Mouse (Mus musculus) C2C12 (cell line): ENCODE measurements at regions not wholly inside any gene's neighbourhood (a gene's known extent, or its start where the extent isn't known, plus 50 kb on each side); places are given as distances from the start of the nearest gene placed in this dataset.

Experiments
- H3K27me3 ChIP-seq: one replicate; pipeline ENCODE4 v1.6.1; 2011; ENCODE audit not compliant: control insufficient read depth, insufficient read depth, insufficient read length
- H3K36me3 ChIP-seq: one replicate; pipeline ENCODE4 v1.6.1; 2011; ENCODE audit not compliant: control insufficient read depth, insufficient read depth
- H3K4me3 ChIP-seq: one replicate; pipeline ENCODE4 v1.5.1; 2011; ENCODE audit warnings: mild to moderate bottlenecking, control low read depth; ENCODE audit not compliant: poor library complexity, insufficient read depth, severe bottlenecking
- H3K79me2 ChIP-seq: one replicate; pipeline ENCODE4 v1.6.1; 2011; ENCODE audit not compliant: control insufficient read depth, insufficient read depth
- H3K79me3 ChIP-seq: one replicate; pipeline ENCODE4 v1.6.1; 2011; ENCODE audit warnings: low read depth, control low read depth
- H3ac ChIP-seq: one replicate; pipeline ENCODE3; 2011; ENCODE audit warnings: low read depth; ENCODE audit not compliant: control insufficient read depth, insufficient read length
- CEBPB ChIP-seq: IDR thresholded peaks from one replicate; pipeline ENCODE4 v1.6.1; 2011; ENCODE audit warnings: low read depth, mild to moderate bottlenecking, control low read depth, moderate library complexity
- CTCF ChIP-seq: IDR thresholded peaks from one replicate; pipeline ENCODE4 v1.5.1; 2011; ENCODE audit not compliant: control insufficient read depth, insufficient read depth, insufficient read length
- FOSL1 ChIP-seq: IDR thresholded peaks from one replicate; pipeline ENCODE4 v1.8.0; 2011; ENCODE audit warnings: mild to moderate bottlenecking, low read length; ENCODE audit not compliant: poor library complexity, insufficient read depth, severe bottlenecking
- MAX ChIP-seq: IDR thresholded peaks from one replicate; pipeline ENCODE4 v1.6.1; 2011; ENCODE audit warnings: mild to moderate bottlenecking, control low read depth
- MYOD1 ChIP-seq: IDR thresholded peaks from one replicate; pipeline ENCODE4 v1.6.1; 2011; ENCODE audit warnings: low read depth; ENCODE audit not compliant: control insufficient read depth, insufficient read length
- MYOG ChIP-seq: IDR thresholded peaks from one replicate; pipeline ENCODE4 v1.6.1; 2011; ENCODE audit not compliant: control insufficient read depth, insufficient read length; ENCODE audit errors: extremely low read depth
- USF1 ChIP-seq: IDR thresholded peaks from one replicate; pipeline ENCODE4 v1.6.1; 2011; ENCODE audit warnings: low read depth, mild to moderate bottlenecking, control low read depth, moderate library complexity

GRCm38 (mm10) chr10:46235581-46235980 lies 658.0 kb downstream of the Hace1 start:
- TF ChIP-seq CTCF (no peak), MYOD1 (no peak), MAX (no peak), MYOG (no peak), FOSL1 (no peak), USF1 (no peak), CEBPB (no peak)
- no peak overlapping the region for H3ac ChIP-seq

GRCm38 (mm10) chr10:46255575-46255974 lies 677.9 kb downstream of the Hace1 start:
- TF ChIP-seq CEBPB (no peak), USF1 (no peak), FOSL1 (no peak), MAX (no peak), CTCF (no peak), MYOD1 (no peak), MYOG (no peak)

More at GRCm38 (mm10) chr10:46235581-46235980, 658.0 kb downstream of the Hace1 start:
- no peaks in the 10 kb centered on the region for H3K79me2 ChIP-seq
- no peaks in the 10 kb centered on the region for H3K79me3 ChIP-seq
- no peaks in the 10 kb centered on the region for H3K36me3 ChIP-seq
- no peak overlapping the region for H3K4me3 ChIP-seq
- no peaks in the 10 kb centered on the region for H3K27me3 ChIP-seq

GRCm38 (mm10) chr10:46269710-46270109 lies 692.1 kb downstream of the Hace1 start:
- Histone ChIP-seq H3K79me3 (no peaks in the 10 kb centered on the region), H3K4me3 (no peak overlapping the region), H3K36me3 (no peaks in the 10 kb centered on the region), H3K79me2 (no peaks in the 10 kb centered on the region), H3ac (no peak overlapping the region), H3K27me3 (no peaks in the 10 kb centered on the region)
- no peak for TF ChIP-seq MYOD1
- no peak for TF ChIP-seq CEBPB
- no peak for TF ChIP-seq MAX
- no peak for TF ChIP-seq CTCF
- no peak for TF ChIP-seq MYOG
- no peak for TF ChIP-seq USF1
- TF ChIP-seq FOSL1, result no peak

More at GRCm38 (mm10) chr10:46255575-46255974, 677.9 kb downstream of the Hace1 start:
- Histone ChIP-seq H3ac (no peak overlapping the region), H3K36me3 (no peaks in the 10 kb centered on the region), H3K27me3 (no peaks in the 10 kb centered on the region), H3K79me3 (no peaks in the 10 kb centered on the region), H3K79me2 (no peaks in the 10 kb centered on the region), H3K4me3 (no peak overlapping the region)

GRCm38 (mm10) chr10:46273846-46274245 lies 696.2 kb downstream of the Hace1 start:
- Histone ChIP-seq H3K79me2 (no peaks in the 10 kb centered on the region), H3ac (no peak overlapping the region), H3K36me3 (no peaks in the 10 kb centered on the region), H3K79me3 (no peaks in the 10 kb centered on the region), H3K27me3 (no peaks in the 10 kb centered on the region), H3K4me3 (no peak overlapping the region)
- TF ChIP-seq FOSL1 (no peak), MAX (no peak), USF1 (no peak), MYOD1 (no peak), CEBPB (no peak), MYOG (no peak), CTCF (no peak)

GRCm38 (mm10) chr10:46294290-46294689 lies 716.7 kb downstream of the Hace1 start:
- H3K79me3 ChIP-seq, result no peaks in the 10 kb centered on the region
- H3ac ChIP-seq, result no peak overlapping the region
- H3K4me3 ChIP-seq, result no peak overlapping the region
- TF ChIP-seq USF1 (no peak), MYOG (no peak), MYOD1 (no peak), MAX (no peak), CEBPB (no peak), CTCF (no peak)
- H3K79me2 ChIP-seq, result no peaks in the 10 kb centered on the region
- no peaks in the 10 kb centered on the region for H3K27me3 ChIP-seq
- H3K36me3 ChIP-seq, result no peaks in the 10 kb centered on the region

GRCm38 (mm10) chr10:46298352-46298751 lies 720.7 kb downstream of the Hace1 start:
- Histone ChIP-seq H3K4me3 (no peak overlapping the region), H3K27me3 (no peaks in the 10 kb centered on the region), H3K36me3 (no peaks in the 10 kb centered on the region), H3ac (no peak overlapping the region), H3K79me3 (no peaks in the 10 kb centered on the region), H3K79me2 (no peaks in the 10 kb centered on the region)
- TF ChIP-seq FOSL1, result no peak
- TF ChIP-seq CTCF, result no peak
- no peak for TF ChIP-seq CEBPB
- TF ChIP-seq MYOD1, result no peak
- no peak for TF ChIP-seq MAX
